Mouse (Mus musculus) adrenal gland, postnatal 10 days (tissue): ENCODE measurements at regions not wholly inside any gene's neighbourhood (a gene's known extent, or its start where the extent isn't known, plus 50 kb on each side); places are given as distances from the start of the nearest gene placed in this dataset.

Experiments used
- DNase-seq: peaks from one replicate; pipeline ENCODE4 v3.0.0; 2021; ENCODE audit warnings: mixed read lengths

- no peak for DNase-seq
These were observed 320.7 kb downstream of the Epha7 start for GRCm38 (mm10) chr4:29133404-29134307.

GRCm38 (mm10) chr4:29135685-29136385 lies 322.9 kb downstream of the Epha7 start:
- DNase-seq: no peak

DNA sequence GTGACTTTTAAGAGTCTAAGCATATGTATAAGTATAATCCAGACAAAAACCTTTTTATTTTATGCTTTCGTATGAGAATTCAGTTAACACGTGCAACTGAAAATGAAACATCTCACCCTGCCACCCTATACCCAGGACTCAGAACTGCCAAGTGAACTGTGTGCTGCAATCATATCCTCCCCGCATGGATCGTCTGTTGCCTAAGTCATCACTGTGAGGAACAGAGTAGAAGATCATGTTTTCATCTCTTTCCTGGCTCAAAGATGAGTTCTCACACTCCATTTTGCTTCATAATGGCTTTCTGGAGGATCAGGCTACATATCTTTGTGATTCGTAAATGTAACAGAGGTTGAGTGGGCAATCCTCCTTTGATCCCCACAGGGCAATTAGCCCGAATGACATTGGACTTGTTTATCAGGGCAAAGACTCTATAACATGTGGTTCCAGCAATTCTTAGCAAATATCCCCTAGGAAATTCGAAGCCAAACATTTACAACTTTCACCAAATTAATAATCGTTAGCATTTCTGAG lies 325.9 kb downstream of the Epha7 start:
- DNase-seq: no peak

DNA sequence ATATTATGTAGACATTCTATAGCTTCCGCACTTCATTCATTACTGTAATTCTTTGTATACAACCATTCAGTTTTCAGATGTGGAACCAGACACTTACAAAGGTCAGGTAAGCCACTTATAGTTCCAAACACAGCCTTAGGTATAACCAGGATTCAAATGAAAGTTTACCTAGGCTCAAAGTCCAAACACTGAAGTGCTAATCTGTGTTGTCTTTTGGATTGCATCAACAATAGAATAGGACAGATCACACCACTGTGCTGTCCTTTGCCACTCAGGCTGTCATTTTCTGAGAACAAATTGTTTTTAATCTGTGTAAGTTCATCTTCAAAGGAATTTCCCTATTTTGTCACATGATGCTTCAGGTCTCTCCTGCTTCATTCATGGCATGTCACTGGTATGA lies 330.5 kb downstream of the Epha7 start:
- DNase-seq: no peak

DNA sequence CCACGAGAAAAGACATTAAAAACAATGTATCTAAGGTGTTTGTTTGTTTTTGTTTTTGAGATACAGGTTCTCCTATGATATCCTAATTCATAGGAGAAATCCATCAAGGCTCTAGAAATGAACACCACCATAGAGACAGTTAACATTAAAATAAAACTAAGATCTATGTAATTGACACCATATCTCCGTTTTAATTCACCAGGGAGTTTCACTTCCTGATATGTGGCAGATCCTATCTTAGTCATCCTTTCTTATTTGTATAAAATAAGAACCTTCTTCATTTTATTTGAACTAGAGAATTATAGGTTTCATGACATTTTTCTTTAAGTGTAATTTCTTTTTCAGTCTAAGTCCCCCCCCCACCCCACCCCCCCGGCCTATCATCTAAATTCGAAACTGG lies 332.3 kb downstream of the Epha7 start:
- no peak for DNase-seq

GRCm38 (mm10) chr4:29152134-29152867 lies 339.4 kb downstream of the Epha7 start:
- no peak for DNase-seq

GRCm38 (mm10) chr4:29182494-29182893 lies 369.6 kb downstream of the Epha7 start:
- DNase-seq: no peak

GRCm38 (mm10) chr4:29183411-29183810 lies 370.5 kb downstream of the Epha7 start:
- no peak for DNase-seq

GRCm38 (mm10) chr4:29183818-29184217 lies 370.9 kb downstream of the Epha7 start:
- no peak for DNase-seq

- no peak for DNase-seq
These were observed 388.0 kb downstream of the Epha7 start for GRCm38 (mm10) chr4:29200976-29201375.
